Mouse (Mus musculus) heart, embryonic 14.5 days (tissue): ENCODE results near the gene Eml1. TPM values are rescaled to one million over a fixed set of nuclear protein-coding genes. Genes with fewer than 3 reads are reported as not detected.
A peak's percentile ranks its signal among the peaks of the same experiment; 100 is the strongest.

Experiments used
- ATAC-seq: fragments of 200-750 bp; cut with Nextera tagmentation; 2 replicates; pipeline ENCODE4 v1.8.0; 2017; ENCODE audit warnings: low read depth, moderate TSS enrichment; ENCODE audit not compliant: insufficient number of reproducible peaks, insufficient read depth, low FRiP score
- H3K27ac ChIP-seq, 2 experiments: fragments of 200-500 bp in 1 of 2; fragments of 300-500 bp in 1 of 2; sonication (generic) in 1 of 2; replicated peaks in 1 of 2; 2 replicates each; pipeline ENCODE4 v1.5.1; 2012 to 2014; ENCODE audit warnings: low read depth in 2 of 2, low read length in 2 of 2, control low read depth in 1 of 2, mild to moderate bottlenecking in 1 of 2, mixed read lengths in 1 of 2; ENCODE audit not compliant: control insufficient read depth in 1 of 2, insufficient read depth in 1 of 2
- H3K27me3 ChIP-seq: fragments of 300-500 bp; sonication (generic); 2 replicates; pipeline ENCODE4 v1.6.1; 2014; ENCODE audit warnings: mild to moderate bottlenecking, low read length, control low read depth; ENCODE audit not compliant: control insufficient read depth, insufficient read depth
- H3K36me3 ChIP-seq: fragments of 300-500 bp; sonication (generic); 2 replicates; pipeline ENCODE4 v1.6.1; 2014; ENCODE audit warnings: mild to moderate bottlenecking, control low read depth, low read length, mixed read lengths; ENCODE audit not compliant: control insufficient read depth, insufficient read depth
- H3K4me1 ChIP-seq, 2 experiments: fragments of 200-500 bp in 1 of 2; fragments of 300-500 bp in 1 of 2; sonication (generic) in 1 of 2; 2 replicates each; pipeline ENCODE4 v1.6.1; 2012 to 2014; ENCODE audit warnings: low read length in 2 of 2, control low read depth in 1 of 2, mixed read lengths in 1 of 2; ENCODE audit not compliant: control insufficient read depth in 2 of 2, insufficient read depth in 2 of 2
- H3K4me2 ChIP-seq: fragments of 300-500 bp; sonication (generic); 2 replicates; pipeline ENCODE4 v1.6.1; 2014; ENCODE audit warnings: mild to moderate bottlenecking, low read length
- H3K4me3 ChIP-seq, 2 experiments: fragments of 200-500 bp in 1 of 2; fragments of 300-500 bp in 1 of 2; sonication (generic) in 1 of 2; 2 replicates each; pipeline ENCODE4 v1.5.1; 2012 to 2014; ENCODE audit warnings: low read length in 2 of 2, mild to moderate bottlenecking in 2 of 2, control low read depth in 1 of 2, low read depth in 1 of 2, moderate library complexity in 1 of 2; ENCODE audit not compliant: control insufficient read depth in 1 of 2, insufficient read depth in 1 of 2
- H3K9ac ChIP-seq: fragments of 300-500 bp; sonication (generic); 2 replicates; pipeline ENCODE4 v1.6.1; 2014; ENCODE audit warnings: mild to moderate bottlenecking, low read length
- H3K9me3 ChIP-seq: fragments of 300-500 bp; sonication (generic); 2 replicates; pipeline ENCODE4 v1.6.1; 2016; ENCODE audit warnings: low read length, control low read depth; ENCODE audit not compliant: control insufficient read depth
- WGBS: fragments of 180-500 bp; shearing (Covaris S2); extraction: QIAGEN DNeasy Blood & Tissue Kit; methylation state at CpG from one replicate; pipeline ENCODE4 v1.1.7; 2014; 5-methylcytosine and 5-hydroxymethylcytosine counted together
- polyA plus RNA-seq: library from polyadenylated mRNA; unstranded; fragments of >200 nt; fragmentation: Nextera tagmentation; extraction: Ambion mirVana; gene quantifications from 2 replicates; pipeline ENCODE4 v1.2.1, GENCODE M21; 2014

Gene Eml1
- polyA plus RNA-seq, 1 experiment from 2014 or later, result 77.2 TPM

DNA sequence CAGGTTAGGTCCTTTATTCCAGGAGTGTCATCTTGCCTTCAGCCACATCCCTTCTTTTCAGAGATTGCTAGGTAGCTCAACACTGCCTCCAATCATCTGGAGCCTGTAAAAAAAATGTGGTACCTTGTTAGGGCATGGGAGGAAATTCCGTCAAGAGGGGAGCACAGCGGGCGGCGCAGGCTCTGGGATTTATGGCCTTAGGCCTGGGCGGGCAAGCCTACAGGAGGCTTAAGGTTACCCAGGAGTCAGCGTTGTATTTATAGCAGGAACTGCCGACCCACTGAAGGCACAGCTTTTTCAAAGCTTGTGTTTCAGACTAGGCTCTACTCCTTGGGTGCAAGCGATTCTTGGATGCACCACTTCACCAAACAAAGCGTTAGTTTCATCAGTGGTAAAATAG is 2.9 kb downstream of the Eml1 start:
- Histone ChIP-seq H3K4me3 (no peak overlapping the region), H3K9me3 (no peaks in the 10 kb centered on the region), H3K9ac (peak overlapping the region; percentile 22; the same call in 1 of the 2 replicates), H3K27ac (peak overlapping the region; percentile 5 to 94; a peak in 3 of 4 replicates), H3K4me2 (no peak overlapping the region), H3K36me3 (no peaks in the 10 kb centered on the region), H3K27me3 (no peaks in the 10 kb centered on the region), H3K4me1 (peaks cover 38 to 56% of the 10 kb centered on the region in 2 experiments)
- no peak for ATAC-seq
- 67% methylated on average over 9 of the region's 9 CpGs for WGBS

GRCm38 (mm10) chr12:108374689-108375088 is 3.9 kb downstream of the Eml1 start:
- Histone ChIP-seq H3K9me3 (no peaks in the 10 kb centered on the region), H3K4me2 (no peak overlapping the region), H3K27me3 (no peaks in the 10 kb centered on the region), H3K27ac (no peak overlapping the region), H3K4me3 (no peak overlapping the region), H3K36me3 (no peaks in the 10 kb centered on the region), H3K4me1 (peaks cover 38 to 56% of the 10 kb centered on the region in 2 experiments), H3K9ac (peak overlapping the region; percentile 22; the same call in 1 of the 2 replicates)
- no peak for ATAC-seq
- 81% methylated on average over 8 of the region's 8 CpGs for WGBS

- H3K9me3 ChIP-seq, result no peaks in the 10 kb centered on the region
- no peak overlapping the region for H3K4me3 ChIP-seq
- 85% methylated on average over 13 of the region's 13 CpGs for WGBS
- H3K27me3 ChIP-seq, result no peaks in the 10 kb centered on the region
- no peak overlapping the region for H3K4me2 ChIP-seq
- H3K4me1 ChIP-seq, result peaks cover 10 to 17% of the 10 kb centered on the region in 2 experiments
- no peak overlapping the region for H3K27ac ChIP-seq
- H3K9ac ChIP-seq, result no peak overlapping the region
- no peaks in the 10 kb centered on the region for H3K36me3 ChIP-seq
- ATAC-seq, result no peak
These were observed 7.8 kb downstream of the Eml1 start for GRCm38 (mm10) chr12:108378379-108379133.

- Histone ChIP-seq H3K27ac (peak overlapping the region; percentile 41 to 68), H3K4me2 (peak overlapping the region; percentile 28), H3K4me1 (peaks cover 16 to 23% of the 10 kb centered on the region in 2 experiments), H3K9me3 (no peaks in the 10 kb centered on the region), H3K9ac (peak overlapping the region; percentile 2; the same call in 1 of the 2 replicates), H3K4me3 (no peak overlapping the region), H3K36me3 (no peaks in the 10 kb centered on the region), H3K27me3 (no peaks in the 10 kb centered on the region)
- peak; percentile 58 for ATAC-seq
- WGBS, result 29% methylated on average over 13 of the region's 13 CpGs
These were observed 15.9 kb downstream of the Eml1 start for GRCm38 (mm10) chr12:108386476-108387232.

DNA sequence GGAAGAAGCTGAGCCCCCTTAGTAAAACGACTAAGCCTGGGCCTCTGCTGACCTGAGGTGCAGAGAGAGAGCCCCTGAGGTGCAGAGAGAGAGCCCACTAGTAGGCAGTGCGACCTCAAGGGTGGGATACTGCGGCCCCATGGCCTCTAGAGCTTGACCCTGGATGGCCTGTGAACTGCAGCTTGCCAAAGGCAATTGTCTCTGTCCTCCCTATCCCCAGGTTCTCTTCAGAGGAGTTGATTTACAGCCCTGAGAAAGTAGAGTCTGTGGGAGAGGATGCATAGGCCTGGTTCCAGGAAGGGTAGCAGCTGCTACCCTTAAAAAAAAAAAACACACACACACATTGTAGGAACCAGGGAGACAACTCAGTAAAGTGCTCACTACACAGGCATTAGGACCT is 19.0 kb downstream of the Eml1 start:
- H3K27me3 ChIP-seq, result no peaks in the 10 kb centered on the region
- no peak overlapping the region for H3K4me3 ChIP-seq
- H3K4me2 ChIP-seq, result no peak overlapping the region
- H3K9me3 ChIP-seq, result no peaks in the 10 kb centered on the region
- H3K27ac ChIP-seq, result no peak overlapping the region
- WGBS, result 66% methylated on average over 3 of the region's 3 CpGs
- no peak for ATAC-seq
- H3K9ac ChIP-seq, result no peak overlapping the region
- no peaks in the 10 kb centered on the region for H3K36me3 ChIP-seq
- peaks cover 35 to 44% of the 10 kb centered on the region in 2 experiments for H3K4me1 ChIP-seq

DNA sequence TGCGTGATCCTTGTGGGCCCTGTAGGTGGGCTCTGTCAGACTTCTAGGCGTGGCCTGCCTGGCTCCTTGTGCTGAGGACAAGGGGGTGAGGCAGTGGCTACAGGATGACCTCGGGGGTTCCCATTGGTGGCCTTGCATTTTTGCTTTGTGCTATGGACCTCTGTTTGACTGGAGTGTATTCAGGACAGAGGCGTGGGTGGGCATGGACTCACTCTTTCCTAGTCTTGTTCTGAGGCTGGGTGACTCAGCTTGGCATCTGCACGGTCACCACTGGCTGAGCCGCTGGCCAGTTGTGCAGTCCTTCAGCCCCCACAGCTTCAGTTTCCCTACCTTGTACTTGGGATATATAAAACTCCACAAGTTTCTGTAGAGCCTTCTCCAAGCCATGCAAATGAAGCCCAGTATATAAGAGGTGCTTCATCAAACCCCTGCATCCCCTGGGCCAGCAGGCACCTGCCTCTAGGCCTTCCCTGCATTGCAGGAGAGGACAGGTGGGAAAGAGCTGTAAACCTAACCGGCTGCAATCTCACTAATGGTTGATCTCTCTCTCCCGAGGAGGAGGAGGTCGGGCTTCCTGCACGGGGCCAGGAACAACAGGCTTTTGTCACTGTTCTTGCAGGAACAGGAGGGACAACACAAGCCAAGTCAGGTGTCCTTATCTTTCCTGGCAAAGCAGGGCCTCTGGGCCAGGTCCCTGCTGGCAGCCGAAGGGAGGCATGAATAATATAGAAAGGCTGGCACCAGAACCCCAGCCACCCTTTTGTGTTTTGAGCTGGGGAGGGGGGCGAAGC is 21.7 kb downstream of the Eml1 start:
- no peaks in the 10 kb centered on the region for H3K9me3 ChIP-seq
- peaks cover 21 to 26% of the 10 kb centered on the region in 2 experiments for H3K4me1 ChIP-seq
- 58% methylated on average over 12 of the region's 12 CpGs for WGBS
- peak overlapping the region in 1 of 2 experiments; percentile 76; a peak in 1 of 4 replicates for H3K27ac ChIP-seq
- no peak overlapping the region for H3K4me2 ChIP-seq
- H3K9ac ChIP-seq, result peak overlapping the region; percentile 39; the same call in 1 of the 2 replicates
- no peaks in the 10 kb centered on the region for H3K36me3 ChIP-seq
- H3K27me3 ChIP-seq, result no peaks in the 10 kb centered on the region
- no peak for ATAC-seq
- no peak overlapping the region for H3K4me3 ChIP-seq

- H3K27ac ChIP-seq, result peak overlapping the region; percentile 5 to 76
- ATAC-seq, result no peak
- peak overlapping the region; percentile 51 for H3K9ac ChIP-seq
- WGBS, result 53% methylated on average over 4 of the region's 4 CpGs
- H3K4me1 ChIP-seq, result peaks cover 19 to 20% of the 10 kb centered on the region in 2 experiments
- H3K9me3 ChIP-seq, result no peaks in the 10 kb centered on the region
- H3K36me3 ChIP-seq, result no peaks in the 10 kb centered on the region
- H3K27me3 ChIP-seq, result no peaks in the 10 kb centered on the region
- no peak overlapping the region for H3K4me3 ChIP-seq
- H3K4me2 ChIP-seq, result no peak overlapping the region
These were observed 22.3 kb downstream of the Eml1 start for GRCm38 (mm10) chr12:108393082-108393481.
